Mouse (Mus musculus): ENCODE results near the gene Bptf. TPM values are rescaled to one million over a fixed set of nuclear protein-coding genes. Genes with fewer than 3 reads are reported as not detected.
"Not testable (repeated sequence)": the region's sequence is repeated elsewhere in the genome, so short reads cannot be mapped to it uniquely, and the experiment has no call there.

The Bptf gene
- polyA plus RNA-seq, 1 experiment from 2014 or later: 42.3 TPM

DNA sequence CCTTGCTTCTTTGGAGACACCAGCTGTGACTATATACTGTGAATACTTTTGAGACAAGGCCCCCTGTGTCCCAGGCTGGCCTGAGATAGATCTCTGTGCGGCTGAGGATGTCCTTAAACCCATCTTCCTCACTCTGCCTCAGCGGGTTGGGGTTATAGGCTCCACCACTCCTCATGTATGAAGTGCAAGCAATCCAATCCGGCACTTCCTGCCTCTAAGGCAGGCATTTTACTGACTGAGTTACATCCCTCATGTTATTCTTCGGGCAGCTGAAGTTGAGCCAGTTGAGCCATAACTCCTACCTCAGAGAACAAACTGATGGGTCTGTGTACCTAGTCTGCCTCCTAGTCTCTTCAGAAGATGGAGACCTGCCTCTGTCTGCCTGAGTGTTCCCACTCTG is 107.5 kb downstream of the Bptf start:
- Histone ChIP-seq H3K9me3 (no peaks in the 10 kb centered on the region), H3K36me3 (no peaks in the 10 kb centered on the region), H3K27me3 (peaks cover 30% of the 10 kb centered on the region), H3K4me3 (peak overlapping the region; percentile 51; the same call in 1 of the 2 replicates), H3K4me2 (replicated peaks) (peak overlapping the region; percentile 93), H3K9ac (0 out of 2 replicates have a peak overlapping the region, but pooled peaks have one; percentile 26), H3K27ac (no peak overlapping the region), H3K4me1 (peaks cover 31% of the 10 kb centered on the region)
- no peak for ATAC-seq (ENCODE audit: low FRiP score, low read depth)
- 54% methylated on average over 4 of the region's 4 CpGs for WGBS

DNA sequence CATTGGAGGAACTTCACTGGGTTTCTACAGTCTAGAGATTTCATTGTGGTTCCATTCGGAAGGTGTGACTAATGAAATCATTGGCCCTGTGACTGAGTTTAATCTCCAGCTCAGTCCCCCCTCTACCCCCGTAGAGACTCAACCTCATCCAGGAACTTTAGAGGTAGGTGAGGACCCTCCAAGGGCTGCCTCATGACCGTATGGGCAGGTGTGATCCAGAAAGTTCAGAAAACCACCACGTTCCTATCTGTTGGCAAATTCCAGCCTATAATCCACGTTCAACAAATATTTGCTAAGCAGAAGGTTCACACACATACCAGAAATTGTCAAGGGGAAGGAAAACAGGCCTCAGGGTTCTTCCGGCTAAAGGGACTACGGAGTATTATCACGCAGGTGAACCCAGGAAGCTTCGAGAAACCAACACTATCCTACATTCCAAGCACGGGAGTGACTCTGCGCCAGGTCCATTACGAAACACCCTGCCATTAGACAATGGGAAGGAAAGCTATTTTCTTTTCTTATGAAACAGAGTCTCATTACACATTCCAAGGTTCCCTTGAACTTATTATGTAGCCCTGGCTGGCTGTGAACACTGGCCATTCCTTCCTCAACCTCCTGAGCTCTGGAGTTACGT is 109.8 kb downstream of the Bptf start:
- H3K27ac ChIP-seq: no peak overlapping the region
- peaks cover 24% of the 10 kb centered on the region for H3K4me1 ChIP-seq
- no peak overlapping the region for H3K9ac ChIP-seq
- no peaks in the 10 kb centered on the region for H3K9me3 ChIP-seq
- H3K4me3 ChIP-seq: no peak overlapping the region
- no peak for ATAC-seq (ENCODE audit: low FRiP score, low read depth)
- 83% methylated on average over 13 of the region's 13 CpGs for WGBS
- peaks cover 29% of the 10 kb centered on the region for H3K27me3 ChIP-seq
- no peak overlapping the region for H3K4me2 ChIP-seq (replicated peaks)
- H3K36me3 ChIP-seq: no peaks in the 10 kb centered on the region

DNA sequence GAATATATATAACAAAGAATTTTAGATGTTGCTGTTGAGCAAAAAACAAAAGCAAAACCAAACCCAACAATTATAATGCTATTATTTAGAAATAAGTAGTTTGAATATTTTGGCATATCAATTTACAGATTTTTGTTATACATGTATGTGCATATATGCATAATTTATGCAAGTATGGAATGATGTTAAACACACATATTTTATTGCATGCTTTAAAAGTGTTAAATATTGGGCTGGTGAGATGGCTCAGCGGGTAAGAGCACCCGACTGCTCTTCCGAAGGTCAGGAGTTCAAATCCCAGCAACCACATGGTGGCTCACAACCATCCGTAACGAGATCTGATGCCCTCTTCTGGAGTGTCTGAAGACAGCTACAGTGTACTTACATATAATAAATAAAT is 112.2 kb downstream of the Bptf start:
- H3K9ac ChIP-seq; ATAC-seq (ENCODE audit: low FRiP score, low read depth); H3K9me3 ChIP-seq; H3K27me3 ChIP-seq; H3K4me3 ChIP-seq; H3K4me2 ChIP-seq (replicated peaks); H3K4me1 ChIP-seq; H3K36me3 ChIP-seq; H3K27ac ChIP-seq: not testable (repeated sequence)
- 89% methylated on average over 5 of the region's 5 CpGs for WGBS

DNA sequence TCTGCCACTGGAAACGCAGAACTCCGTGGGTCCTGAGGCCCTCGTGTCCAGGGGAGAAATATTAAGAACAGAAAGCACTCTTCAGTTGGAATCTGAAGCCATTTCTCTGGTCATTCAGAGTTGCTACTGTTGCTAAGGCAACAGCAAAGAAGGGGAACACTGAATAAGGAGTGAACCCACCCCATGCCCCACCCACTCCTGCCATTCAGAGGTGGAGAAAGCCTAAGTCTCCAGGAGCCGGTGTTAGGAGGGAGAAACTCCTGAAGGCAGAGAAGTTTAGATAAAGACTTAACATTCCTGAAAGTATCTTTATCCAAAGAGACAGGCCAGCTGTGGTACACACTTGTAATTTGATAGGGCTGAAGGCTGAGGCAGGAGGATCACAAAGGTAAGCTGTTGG is 112.6 kb downstream of the Bptf start:
- Histone ChIP-seq H3K27ac (no peak overlapping the region), H3K4me2 (replicated peaks) (no peak overlapping the region), H3K9me3 (no peaks in the 10 kb centered on the region), H3K4me3 (no peak overlapping the region), H3K27me3 (0 out of 2 replicates have a peak, but pooled peaks cover 5% of the 10 kb centered on the region), H3K4me1 (peaks cover under 1% of the 10 kb centered on the region; the same call in 1 of the 2 replicates), H3K9ac (no peak overlapping the region), H3K36me3 (no peaks in the 10 kb centered on the region)
- WGBS: 77% methylated on average over 4 of the region's 4 CpGs
- ATAC-seq (ENCODE audit: low FRiP score, low read depth): no peak

- no peak overlapping the region for H3K9ac ChIP-seq
- no peaks in the 10 kb centered on the region for H3K27me3 ChIP-seq
- no peaks in the 10 kb centered on the region for H3K36me3 ChIP-seq
- no peak for ATAC-seq (ENCODE audit: low FRiP score, low read depth)
- no peak overlapping the region for H3K4me3 ChIP-seq
- H3K4me1 ChIP-seq: no peaks in the 10 kb centered on the region
- whole genome bisulfite sequencing: 29% methylated on average over 8 of the region's 8 CpGs
- no peak overlapping the region for H3K4me2 ChIP-seq (replicated peaks)
- no peaks in the 10 kb centered on the region for H3K9me3 ChIP-seq
- no peak overlapping the region for H3K27ac ChIP-seq
These were observed 113.3 kb downstream of the Bptf start for GRCm38 (mm10) chr11:107018606-107019005.

GRCm38 (mm10) chr11:107017339-107017886 is 114.5 kb downstream of the Bptf start:
- Histone ChIP-seq H3K27me3 (no peaks in the 10 kb centered on the region), H3K4me2 (replicated peaks) (no peak overlapping the region)
- 49% methylated on average over 6 of the region's 6 CpGs for WGBS

DNA sequence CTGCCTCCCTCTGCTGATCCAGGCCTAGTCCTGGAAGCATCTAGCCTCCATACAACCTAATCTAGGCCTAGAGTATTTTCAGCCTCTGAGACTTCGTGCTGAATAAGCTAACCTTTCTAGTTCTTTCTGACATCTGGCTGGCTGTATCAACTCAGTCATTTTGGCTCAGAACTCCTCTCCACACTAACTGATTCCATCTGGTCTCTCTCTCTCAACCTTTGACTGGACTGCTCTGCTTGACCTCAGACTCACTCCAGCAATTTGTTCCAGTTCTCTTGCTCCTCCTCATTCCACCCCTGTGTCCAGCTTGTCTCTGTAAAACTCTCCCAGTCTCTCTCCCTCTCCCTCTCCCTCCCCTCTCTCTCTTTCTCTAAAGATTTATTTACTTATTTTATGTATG is 115.0 kb downstream of the Bptf start:
- H3K9me3 ChIP-seq: no peaks in the 10 kb centered on the region
- H3K27ac ChIP-seq: no peak overlapping the region
- no peaks in the 10 kb centered on the region for H3K4me1 ChIP-seq
- no peak overlapping the region for H3K9ac ChIP-seq
- no peak overlapping the region for H3K4me3 ChIP-seq
- H3K36me3 ChIP-seq: no peaks in the 10 kb centered on the region
- no peak for ATAC-seq (ENCODE audit: low FRiP score, low read depth)
- no peaks in the 10 kb centered on the region for H3K27me3 ChIP-seq
- no peak overlapping the region for H3K4me2 ChIP-seq (replicated peaks)
- 23% methylated on average over 1 of the region's 1 CpGs for WGBS

More at GRCm38 (mm10) chr11:107017339-107017886, 114.5 kb downstream of the Bptf start:
- H3K4me1 ChIP-seq: no peaks in the 10 kb centered on the region
- no peaks in the 10 kb centered on the region for H3K36me3 ChIP-seq
- no peak overlapping the region for H3K27ac ChIP-seq
- H3K9me3 ChIP-seq: no peaks in the 10 kb centered on the region
- H3K4me3 ChIP-seq: no peak overlapping the region
- no peak overlapping the region for H3K9ac ChIP-seq
- no peak for ATAC-seq (ENCODE audit: low FRiP score, low read depth)

- whole genome bisulfite sequencing: 66% methylated on average over 11 of the region's 11 CpGs
- H3K36me3 ChIP-seq; H3K27ac ChIP-seq; ATAC-seq (ENCODE audit: low FRiP score, low read depth); H3K4me3 ChIP-seq; H3K9ac ChIP-seq; H3K4me2 ChIP-seq (replicated peaks); H3K27me3 ChIP-seq; H3K4me1 ChIP-seq; H3K9me3 ChIP-seq: not testable (repeated sequence)
These were observed 116.3 kb downstream of the Bptf start for GRCm38 (mm10) chr11:107015535-107016187.

- no peaks in the 10 kb centered on the region for H3K36me3 ChIP-seq
- peaks cover 9% of the 10 kb centered on the region for H3K4me1 ChIP-seq
- ATAC-seq (ENCODE audit: low FRiP score, low read depth): no peak
- H3K9me3 ChIP-seq: no peaks in the 10 kb centered on the region
- no peak overlapping the region for H3K4me2 ChIP-seq (replicated peaks)
- no peaks in the 10 kb centered on the region for H3K27me3 ChIP-seq
- WGBS: 44% methylated on average over 14 of the region's 14 CpGs
- H3K4me3 ChIP-seq: no peak overlapping the region
- H3K27ac ChIP-seq: no peak overlapping the region
- no peak overlapping the region for H3K9ac ChIP-seq
These were observed 117.2 kb downstream of the Bptf start for GRCm38 (mm10) chr11:107014597-107015309.

DNA sequence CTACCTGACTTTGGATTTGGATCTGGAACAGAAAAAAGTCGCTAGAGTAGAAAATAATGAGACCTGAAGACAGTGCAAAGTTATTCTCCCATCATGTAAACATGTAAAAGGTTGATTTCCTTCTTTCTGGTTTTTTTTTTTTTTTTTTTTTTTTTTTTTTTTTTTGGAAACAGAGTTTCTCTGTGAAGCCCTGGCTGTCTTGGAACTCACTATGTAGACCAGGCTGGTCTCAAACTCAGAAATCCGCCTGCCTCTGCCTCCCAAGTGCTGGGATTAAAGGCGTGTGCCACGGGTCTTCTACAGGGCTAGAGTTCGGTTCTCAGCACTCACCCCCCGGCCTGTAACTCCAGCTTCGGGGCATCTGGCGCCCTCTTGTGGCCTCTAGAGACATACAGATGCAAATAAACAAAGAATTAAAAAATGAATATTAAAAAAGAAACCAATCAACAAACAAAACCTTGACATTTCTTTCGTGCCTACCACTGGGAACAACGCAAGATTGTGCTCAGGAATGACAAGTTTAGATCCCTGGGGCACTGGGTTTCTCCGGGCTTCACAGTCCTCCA is 117.8 kb downstream of the Bptf start:
- Histone ChIP-seq H3K9ac (no peak overlapping the region), H3K4me3 (no peak overlapping the region), H3K9me3 (no peaks in the 10 kb centered on the region), H3K4me1 (peaks cover 9% of the 10 kb centered on the region), H3K36me3 (no peaks in the 10 kb centered on the region), H3K27me3 (no peaks in the 10 kb centered on the region), H3K27ac (no peak overlapping the region), H3K4me2 (replicated peaks) (no peak overlapping the region)
- no peak for ATAC-seq (ENCODE audit: low FRiP score, low read depth)
- WGBS: 77% methylated on average over 11 of the region's 11 CpGs

GRCm38 (mm10) chr11:107012324-107013017 is 119.5 kb downstream of the Bptf start:
- H3K27me3 ChIP-seq: no peaks in the 10 kb centered on the region
- peak overlapping the region; percentile 66 for H3K4me2 ChIP-seq (replicated peaks)
- no peaks in the 10 kb centered on the region for H3K9me3 ChIP-seq
- under 1% methylated on average over 37 of the region's 37 CpGs for WGBS
- peak overlapping the region; percentile 59 for H3K4me3 ChIP-seq
- H3K27ac ChIP-seq: peak overlapping the region; percentile 96
- peak overlapping the region; percentile 75 for H3K9ac ChIP-seq
- no peaks in the 10 kb centered on the region for H3K36me3 ChIP-seq
- H3K4me1 ChIP-seq: peaks cover 9% of the 10 kb centered on the region
- peak; percentile 93 for ATAC-seq (ENCODE audit: low FRiP score, low read depth)

Data from limb, embryonic 13.5 days (tissue).